Mouse (Mus musculus) megakaryocyte, embryonic 14.5 days (primary cell): ENCODE measurements at regions not wholly inside any gene's neighbourhood (a gene's known extent, or its start where the extent isn't known, plus 50 kb on each side); places are given as distances from the start of the nearest gene placed in this dataset.

ENCODE experiments used
- FLI1 ChIP-seq: IDR thresholded peaks from 2 replicates; pipeline ENCODE4 v1.6.1; 2012; ENCODE audit warnings: low read length, inconsistent platforms, mixed read lengths
- GATA1 ChIP-seq: IDR thresholded peaks from 3 replicates; pipeline ENCODE4 v1.6.1; 2012; ENCODE audit warnings: mixed read lengths, low read length, inconsistent platforms, borderline replicate concordance

DNA sequence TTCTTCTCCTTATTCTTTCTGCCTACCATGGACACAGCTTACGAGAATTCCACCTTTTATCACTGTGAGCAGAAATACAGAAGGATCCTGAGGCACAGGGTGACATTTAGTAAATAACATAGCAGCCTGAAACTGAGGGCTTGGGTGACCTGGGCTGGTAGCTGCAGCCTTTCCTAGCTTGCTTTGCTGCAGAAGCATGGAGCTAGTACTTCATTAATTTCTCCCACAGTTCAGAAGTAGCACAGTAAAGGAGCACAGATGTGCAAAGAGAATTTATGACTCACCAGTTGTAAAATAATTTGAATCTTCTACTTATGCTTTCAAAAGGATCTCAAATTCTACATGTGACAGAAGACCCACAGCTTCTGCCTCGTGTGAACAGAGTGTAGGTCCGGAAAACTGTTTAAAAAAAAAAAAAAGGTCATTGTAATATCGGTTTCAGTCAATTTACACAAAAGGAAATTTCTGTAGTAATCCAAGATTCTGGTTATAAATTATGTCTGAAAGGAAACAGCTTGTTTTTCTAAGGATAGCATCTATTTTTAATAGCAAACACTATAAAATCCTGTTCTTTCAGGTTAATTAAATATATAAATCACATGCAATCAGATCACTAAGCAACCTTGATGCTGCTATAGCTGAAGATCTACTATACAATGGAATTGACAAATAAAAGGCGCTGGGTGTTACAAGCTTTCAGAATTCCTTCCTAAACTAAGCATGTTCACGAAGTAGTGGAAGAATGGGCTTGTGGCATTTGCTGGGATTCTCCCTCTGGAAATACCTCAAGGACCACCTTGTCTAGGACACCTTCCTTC, 64.0 kb upstream of the Mef2c start:
- TF ChIP-seq GATA1 (no peak), FLI1 (no peak)
